Mouse (Mus musculus) embryonic facial prominence, embryonic 12.5 days (tissue): ENCODE measurements around the gene Ncam1. TPM values are rescaled to one million over a fixed set of nuclear protein-coding genes. Genes with fewer than 3 reads are reported as not detected.

ENCODE experiments used
- ATAC-seq: fragments of 200-750 bp; cut with Nextera tagmentation; 2 replicates; pipeline ENCODE4 v1.8.0; 2017; ENCODE audit not compliant: insufficient number of reproducible peaks, insufficient read depth, low FRiP score, low TSS enrichment
- H3K27ac ChIP-seq: fragments of 300-500 bp; sonication (generic); 2 replicates; pipeline ENCODE4 v1.5.1; 2016; ENCODE audit warnings: mild to moderate bottlenecking
- H3K27me3 ChIP-seq: fragments of 300-500 bp; sonication (generic); 2 replicates; pipeline ENCODE4 v1.6.1; 2016; ENCODE audit warnings: mild to moderate bottlenecking, moderate library complexity
- H3K36me3 ChIP-seq: fragments of 300-500 bp; sonication (generic); 2 replicates; pipeline ENCODE4 v1.6.1; 2016; ENCODE audit warnings: mild to moderate bottlenecking
- H3K4me1 ChIP-seq: fragments of 300-500 bp; sonication (generic); 2 replicates; pipeline ENCODE4 v1.6.1; 2016
- H3K4me2 ChIP-seq: fragments of 300-500 bp; sonication (generic); replicated peaks from 2 replicates; pipeline ENCODE4 v1.6.1; 2016; ENCODE audit warnings: mild to moderate bottlenecking, moderate library complexity
- H3K4me3 ChIP-seq: fragments of 300-500 bp; sonication (generic); 2 replicates; pipeline ENCODE4 v1.5.1; 2016; ENCODE audit warnings: mild to moderate bottlenecking
- H3K9ac ChIP-seq: fragments of 300-500 bp; sonication (generic); 2 replicates; pipeline ENCODE4 v1.6.1; 2016; ENCODE audit warnings: mild to moderate bottlenecking, moderate library complexity
- H3K9me3 ChIP-seq: fragments of 300-500 bp; sonication (generic); 2 replicates; pipeline ENCODE4 v1.6.1; 2016; ENCODE audit warnings: mild to moderate bottlenecking, moderate library complexity
- WGBS: fragments of 180-500 bp; shearing (Covaris S2); methylation state at CpG from one replicate; pipeline ENCODE4 v1.1.7; 2016; 5-methylcytosine and 5-hydroxymethylcytosine counted together
- polyA plus RNA-seq: library from polyadenylated mRNA; unstranded; fragments of >200 nt; fragmentation: Nextera tagmentation; extraction: Ambion mirVana; gene quantifications from 2 replicates; pipeline ENCODE4 v1.2.1, GENCODE M21; 2016

Ncam1 gene
- polyA plus RNA-seq, 1 experiment from 2014 or later = 85.4 TPM

DNA sequence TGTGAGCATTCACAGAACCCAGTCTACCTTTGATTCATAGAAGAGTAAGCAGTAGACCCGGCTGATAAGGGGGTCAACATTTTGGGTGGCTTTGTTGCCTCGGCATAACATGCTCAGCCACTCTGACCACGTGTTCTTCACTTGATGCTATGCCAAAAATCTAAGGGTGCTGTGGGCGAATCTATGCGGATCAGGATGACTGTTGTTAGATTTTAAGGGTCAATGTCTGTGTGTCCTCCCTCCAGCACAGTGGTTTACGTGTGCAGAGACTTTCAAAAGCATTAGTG is 311.1 kb downstream of the Ncam1 start:
- Histone ChIP-seq H3K36me3 (no peaks in the 10 kb centered on the region), H3K27ac (no peak overlapping the region), H3K4me2 (no peak overlapping the region), H3K4me1 (peaks cover 6% of the 10 kb centered on the region; the same call in 1 of the 2 replicates), H3K27me3 (no peaks in the 10 kb centered on the region), H3K9me3 (no peaks in the 10 kb centered on the region), H3K4me3 (no peak overlapping the region), H3K9ac (no peak overlapping the region)
- ATAC-seq = no peak
- 80% methylated on average over 6 of the region's 6 CpGs for WGBS

DNA sequence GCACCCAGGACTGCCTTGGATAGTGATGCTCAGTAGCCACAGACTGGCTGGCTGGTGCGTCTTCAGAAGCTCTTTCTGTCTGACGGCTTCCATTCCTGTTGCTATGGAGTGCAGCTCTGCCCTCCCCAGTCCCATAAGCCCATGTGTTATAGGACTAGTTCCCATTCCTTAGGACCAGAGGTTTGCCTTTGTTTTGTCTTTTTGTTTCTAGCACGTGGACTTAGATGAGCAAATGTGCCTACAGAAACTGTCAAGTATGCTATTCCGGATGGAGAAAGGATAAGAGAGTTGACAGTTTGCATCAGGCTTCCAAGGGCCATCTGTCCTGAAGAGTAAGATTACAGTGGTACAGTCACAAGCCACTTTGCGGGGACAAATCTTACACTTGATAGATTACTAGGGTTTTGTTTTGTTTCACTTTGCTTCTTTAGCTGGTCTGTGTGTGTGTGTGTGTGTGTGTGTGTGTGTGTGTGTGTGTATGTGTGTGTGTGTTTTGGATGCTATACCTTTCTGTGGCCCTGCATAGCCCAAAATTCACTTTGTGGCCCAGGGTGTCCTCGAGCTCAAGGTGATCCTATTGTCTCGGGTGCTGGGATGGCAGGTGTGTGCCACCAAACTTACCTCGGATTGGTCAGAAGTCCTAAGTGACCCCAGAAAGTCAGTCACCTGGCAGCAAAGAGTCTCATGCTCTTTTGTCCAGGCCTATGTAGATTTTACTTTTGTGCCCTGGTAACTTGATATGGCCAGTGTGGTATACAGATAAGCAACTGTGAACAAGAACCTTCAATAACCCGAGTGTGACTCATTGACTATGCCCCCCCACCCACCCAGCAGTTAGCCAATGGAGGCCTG is 311.7 kb downstream of the Ncam1 start:
- Histone ChIP-seq H3K4me1 (peaks cover 6% of the 10 kb centered on the region; the same call in 1 of the 2 replicates), H3K27ac (no peak overlapping the region), H3K27me3 (no peaks in the 10 kb centered on the region), H3K4me3 (no peak overlapping the region), H3K36me3 (no peaks in the 10 kb centered on the region), H3K9ac (no peak overlapping the region), H3K9me3 (no peaks in the 10 kb centered on the region), H3K4me2 (no peak overlapping the region)
- WGBS = 70% methylated on average over 9 of the region's 9 CpGs
- no peak for ATAC-seq

DNA sequence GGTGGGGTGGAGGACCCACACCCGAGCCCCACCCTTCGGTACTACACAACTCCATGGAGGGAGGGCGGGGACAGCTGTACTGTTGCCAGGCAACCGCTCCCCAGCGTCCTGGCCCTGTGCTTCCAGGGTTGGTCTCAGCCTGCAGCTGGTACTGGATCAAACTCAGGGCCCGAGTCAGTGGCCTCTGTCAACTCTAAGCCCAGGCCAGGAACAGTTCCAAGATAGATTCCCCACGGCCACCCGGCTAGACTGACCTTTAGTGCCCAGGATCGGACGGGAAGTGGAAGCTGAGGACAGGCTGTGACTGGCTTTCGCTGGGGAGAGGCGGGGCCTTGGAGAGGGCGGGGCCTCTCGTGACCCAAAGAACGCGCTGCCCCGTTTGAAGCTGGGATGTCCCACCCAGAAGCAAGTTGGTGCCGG is 312.8 kb downstream of the Ncam1 start, which contains the start of gene Ttc12:
Gene Ttc12 (minus strand): TSS at position 334 of the 420 bp plus-strand sequence.
- Histone ChIP-seq H3K4me1 (peaks cover 6% of the 10 kb centered on the region; the same call in 1 of the 2 replicates), H3K9me3 (no peaks in the 10 kb centered on the region), H3K27ac (no peak within 1 kb of the TSS), H3K4me3 (peak within 1 kb of the TSS; percentile 55), H3K36me3 (no peaks in the 10 kb centered on the region), H3K4me2 (peak within 1 kb of the TSS; percentile 73), H3K9ac (peak within 1 kb of the TSS; percentile 44), H3K27me3 (no peaks in the 10 kb centered on the region)
- WGBS = 0% methylated on average over 18 of the region's 18 CpGs
- peak; percentile 81 for ATAC-seq

DNA sequence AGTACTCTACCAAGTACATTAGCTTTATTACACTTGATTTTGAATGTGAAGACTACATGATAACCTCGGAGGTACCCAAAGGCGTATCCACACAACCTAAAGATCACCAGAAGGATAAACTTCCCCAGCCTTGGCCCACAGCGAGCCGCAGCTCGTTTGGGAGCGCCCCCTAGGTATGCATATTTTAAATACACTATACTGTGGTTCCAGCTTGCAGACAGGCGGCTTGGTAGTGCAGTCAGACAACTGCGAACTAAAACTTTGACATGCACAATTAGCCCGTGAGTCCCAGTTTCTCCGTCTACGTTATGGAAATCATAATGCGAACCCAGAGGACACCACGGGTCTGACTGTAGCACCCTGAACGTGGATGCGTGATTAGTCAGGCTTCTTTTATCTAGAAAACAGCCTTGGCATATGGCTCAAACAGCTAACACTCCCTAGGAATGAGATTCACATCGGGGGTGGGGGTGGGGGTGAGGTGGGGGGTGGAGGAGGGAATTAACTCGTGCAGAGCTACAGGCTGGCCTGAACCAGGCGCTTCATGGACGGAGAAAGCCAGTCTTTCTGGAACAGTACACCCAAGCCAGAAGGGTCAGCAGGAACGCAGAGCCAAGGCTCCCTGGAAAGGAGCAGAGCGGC is 313.4 kb downstream of the Ncam1 start:
- WGBS = 4% methylated on average over 21 of the region's 21 CpGs
- Histone ChIP-seq H3K4me2 (peak overlapping the region; percentile 73), H3K9ac (peak overlapping the region; percentile 44), H3K4me1 (peaks cover 6% of the 10 kb centered on the region; the same call in 1 of the 2 replicates), H3K36me3 (no peaks in the 10 kb centered on the region), H3K9me3 (no peaks in the 10 kb centered on the region), H3K27me3 (no peaks in the 10 kb centered on the region), H3K4me3 (peak overlapping the region; percentile 55), H3K27ac (no peak overlapping the region)
- no peak; the same call in 1 of the 2 replicates for ATAC-seq

GRCm38 (mm10) chr9:49483316-49483715 is 315.4 kb downstream of the Ncam1 start:
- no peak for ATAC-seq
- Histone ChIP-seq H3K27ac (no peak overlapping the region), H3K4me2 (no peak overlapping the region), H3K4me3 (no peak overlapping the region), H3K36me3 (no peaks in the 10 kb centered on the region), H3K4me1 (peaks cover 6% of the 10 kb centered on the region; the same call in 1 of the 2 replicates), H3K27me3 (no peaks in the 10 kb centered on the region), H3K9ac (no peak overlapping the region), H3K9me3 (no peaks in the 10 kb centered on the region)
- 32% methylated on average over 10 of the region's 10 CpGs for WGBS

DNA sequence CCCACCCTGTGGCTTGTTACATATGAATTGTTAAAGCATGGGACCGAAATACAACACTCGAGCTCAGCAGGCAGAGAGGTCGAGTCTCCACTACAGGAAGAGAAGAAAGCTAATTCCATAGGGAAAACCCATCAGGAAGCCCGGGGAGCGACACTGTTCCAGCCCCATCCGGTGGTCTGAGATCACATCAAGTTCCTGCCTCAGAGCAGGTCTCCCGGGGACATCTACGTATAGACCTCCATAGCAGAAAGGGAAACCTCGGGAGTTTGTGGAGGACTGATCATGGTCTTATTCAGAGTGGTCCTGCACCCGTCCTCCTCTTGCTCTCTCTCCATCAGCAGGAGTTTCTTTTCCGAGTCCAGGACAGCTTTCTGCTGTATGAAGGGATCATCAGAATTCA is 326.6 kb downstream of the Ncam1 start:
- no peaks in the 10 kb centered on the region for H3K9me3 ChIP-seq
- no peak overlapping the region for H3K9ac ChIP-seq
- no peaks in the 10 kb centered on the region for H3K27me3 ChIP-seq
- no peaks in the 10 kb centered on the region for H3K36me3 ChIP-seq
- no peaks in the 10 kb centered on the region for H3K4me1 ChIP-seq
- no peak overlapping the region for H3K27ac ChIP-seq
- ATAC-seq = no peak
- no peak overlapping the region for H3K4me3 ChIP-seq
- H3K4me2 ChIP-seq = no peak overlapping the region
- 58% methylated on average over 11 of the region's 11 CpGs for WGBS

DNA sequence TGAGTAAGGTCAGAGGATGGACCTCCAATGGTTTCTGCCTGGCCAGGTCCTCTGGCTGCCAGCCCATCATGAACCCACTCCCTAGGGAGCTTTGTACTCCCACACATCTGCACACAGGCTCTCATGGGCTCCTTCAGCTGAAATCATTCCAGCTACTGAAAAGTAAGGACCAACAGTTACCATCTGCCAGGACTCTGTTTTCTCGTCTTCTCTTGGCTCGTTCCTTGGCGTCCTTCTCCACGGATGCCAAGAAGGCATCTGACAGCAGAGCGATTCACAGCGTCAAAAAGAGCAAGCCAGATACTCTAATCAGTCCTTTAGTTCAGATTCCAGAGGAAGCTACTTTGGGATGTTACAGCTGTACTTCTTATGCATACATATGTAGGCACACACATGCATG is 327.8 kb downstream of the Ncam1 start:
- Histone ChIP-seq H3K4me3 (no peak overlapping the region), H3K36me3 (no peaks in the 10 kb centered on the region), H3K9ac (no peak overlapping the region; the same call in 1 of the 2 replicates), H3K27ac (no peak overlapping the region), H3K27me3 (no peaks in the 10 kb centered on the region), H3K4me1 (no peaks in the 10 kb centered on the region), H3K9me3 (no peaks in the 10 kb centered on the region), H3K4me2 (no peak overlapping the region)
- no peak for ATAC-seq
- 89% methylated on average over 6 of the region's 6 CpGs for WGBS

DNA sequence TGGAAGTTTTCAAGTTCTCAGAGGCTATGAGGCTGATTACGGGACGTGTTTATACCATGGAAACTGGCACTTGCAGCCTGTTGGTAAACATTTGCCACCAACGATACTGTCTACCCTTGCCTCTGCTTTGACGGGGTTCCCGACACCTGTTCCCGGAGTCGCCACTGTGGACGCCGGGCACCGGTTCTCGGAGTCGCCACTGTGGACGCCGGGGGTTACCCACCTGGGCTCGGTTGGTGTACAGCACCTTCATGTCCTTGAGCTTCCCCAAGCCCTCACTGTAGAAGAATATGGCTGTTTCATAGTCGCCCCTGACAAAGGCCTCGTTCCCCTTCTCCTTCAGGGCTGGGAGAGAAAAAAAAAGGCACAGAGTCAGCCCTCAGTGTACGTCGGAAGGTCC is 328.7 kb downstream of the Ncam1 start:
- WGBS = 91% methylated on average over 19 of the region's 19 CpGs
- H3K9ac ChIP-seq = no peak overlapping the region
- no peaks in the 10 kb centered on the region for H3K27me3 ChIP-seq
- H3K27ac ChIP-seq = no peak overlapping the region
- no peak overlapping the region for H3K4me2 ChIP-seq
- ATAC-seq = no peak
- H3K4me1 ChIP-seq = no peaks in the 10 kb centered on the region
- no peak overlapping the region for H3K4me3 ChIP-seq
- no peaks in the 10 kb centered on the region for H3K36me3 ChIP-seq
- H3K9me3 ChIP-seq = no peaks in the 10 kb centered on the region

- H3K4me3 ChIP-seq = no peak overlapping the region
- H3K27ac ChIP-seq = no peak overlapping the region
- H3K9me3 ChIP-seq = no peaks in the 10 kb centered on the region
- H3K4me2 ChIP-seq = no peak overlapping the region
- H3K36me3 ChIP-seq = no peaks in the 10 kb centered on the region
- no peaks in the 10 kb centered on the region for H3K4me1 ChIP-seq
- no peaks in the 10 kb centered on the region for H3K27me3 ChIP-seq
- no peak overlapping the region for H3K9ac ChIP-seq
- 80% methylated on average over 3 of the region's 3 CpGs for WGBS
- ATAC-seq = no peak
These were observed 342.6 kb downstream of the Ncam1 start for GRCm38 (mm10) chr9:49456136-49456535.

DNA sequence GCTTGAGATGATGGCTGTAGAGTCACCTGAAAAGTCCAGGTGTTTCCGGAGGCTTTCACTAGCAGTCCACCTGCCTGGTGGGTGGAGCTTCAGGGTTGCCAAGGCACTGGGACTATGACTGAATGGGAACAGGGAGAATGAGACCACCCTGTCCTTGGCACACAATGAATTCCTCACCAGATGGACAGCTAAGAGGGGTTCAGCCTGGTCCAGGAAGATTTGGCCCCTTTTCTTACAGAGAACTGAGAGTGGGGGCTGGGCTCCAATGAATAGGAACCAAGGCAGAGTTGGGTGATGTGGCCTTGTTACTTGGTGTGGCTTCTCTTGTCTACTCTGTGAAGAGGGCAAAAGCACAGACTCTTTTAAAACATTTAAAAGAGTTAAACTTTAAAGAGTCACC is 346.3 kb downstream of the Ncam1 start:
- WGBS = 88% methylated on average over 1 of the region's 1 CpGs
- H3K27ac ChIP-seq = no peak overlapping the region
- no peak overlapping the region for H3K4me2 ChIP-seq
- H3K4me1 ChIP-seq = no peaks in the 10 kb centered on the region
- no peak overlapping the region for H3K4me3 ChIP-seq
- no peaks in the 10 kb centered on the region for H3K9me3 ChIP-seq
- no peaks in the 10 kb centered on the region for H3K36me3 ChIP-seq
- H3K9ac ChIP-seq = no peak overlapping the region
- no peaks in the 10 kb centered on the region for H3K27me3 ChIP-seq
- no peak for ATAC-seq
